Mouse (Mus musculus) lung, postnatal 25 days (tissue): Measurements from ENCODE around the gene Oas1e.
"Not testable (repeated sequence)": the region's sequence is repeated elsewhere in the genome, so short reads cannot be mapped to it uniquely, and the experiment has no call there.

Experiments used
- DNase-seq: peaks from one replicate; pipeline ENCODE4 v3.0.0; 2022; ENCODE audit warnings: low spot score

The Oas1e gene

DNA sequence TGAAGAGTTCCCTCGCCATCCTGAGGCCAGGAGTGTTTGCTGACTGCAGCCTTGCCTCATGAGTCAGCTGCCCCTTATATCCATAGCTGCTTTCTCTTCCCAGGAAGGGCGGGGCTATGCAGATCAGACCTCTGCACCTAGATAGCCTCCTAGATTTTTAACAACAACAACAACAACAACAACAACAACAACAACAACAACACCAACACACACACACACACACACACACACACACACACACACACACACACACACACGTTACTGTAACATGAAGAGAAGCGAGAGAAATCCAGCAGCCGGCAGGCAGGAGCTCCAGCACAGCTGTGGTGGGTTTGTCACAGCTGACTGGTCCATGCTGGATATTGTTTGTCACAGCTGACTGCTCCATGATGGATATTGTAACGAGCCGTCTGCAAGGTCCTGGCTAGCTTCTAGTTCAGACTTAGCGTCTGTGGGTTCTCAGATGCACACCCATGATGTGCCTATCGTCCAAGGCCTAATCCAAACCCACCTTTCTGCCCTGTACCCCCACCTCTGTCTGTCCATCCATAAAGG lies at the start of gene Oas1e:
Gene Oas1e (minus strand): TSS at position 51 of the 555 bp plus-strand sequence.
- not testable (repeated sequence) for DNase-seq

GRCm38 (mm10) chr5:120844713-120845112 lies 49.4 kb upstream of the Oas1e start:
- DNase-seq: peak; percentile 24

- DNase-seq: peak; percentile 21
These were observed 41.6 kb upstream of the Oas1e start for GRCm38 (mm10) chr5:120836731-120837585.

DNA sequence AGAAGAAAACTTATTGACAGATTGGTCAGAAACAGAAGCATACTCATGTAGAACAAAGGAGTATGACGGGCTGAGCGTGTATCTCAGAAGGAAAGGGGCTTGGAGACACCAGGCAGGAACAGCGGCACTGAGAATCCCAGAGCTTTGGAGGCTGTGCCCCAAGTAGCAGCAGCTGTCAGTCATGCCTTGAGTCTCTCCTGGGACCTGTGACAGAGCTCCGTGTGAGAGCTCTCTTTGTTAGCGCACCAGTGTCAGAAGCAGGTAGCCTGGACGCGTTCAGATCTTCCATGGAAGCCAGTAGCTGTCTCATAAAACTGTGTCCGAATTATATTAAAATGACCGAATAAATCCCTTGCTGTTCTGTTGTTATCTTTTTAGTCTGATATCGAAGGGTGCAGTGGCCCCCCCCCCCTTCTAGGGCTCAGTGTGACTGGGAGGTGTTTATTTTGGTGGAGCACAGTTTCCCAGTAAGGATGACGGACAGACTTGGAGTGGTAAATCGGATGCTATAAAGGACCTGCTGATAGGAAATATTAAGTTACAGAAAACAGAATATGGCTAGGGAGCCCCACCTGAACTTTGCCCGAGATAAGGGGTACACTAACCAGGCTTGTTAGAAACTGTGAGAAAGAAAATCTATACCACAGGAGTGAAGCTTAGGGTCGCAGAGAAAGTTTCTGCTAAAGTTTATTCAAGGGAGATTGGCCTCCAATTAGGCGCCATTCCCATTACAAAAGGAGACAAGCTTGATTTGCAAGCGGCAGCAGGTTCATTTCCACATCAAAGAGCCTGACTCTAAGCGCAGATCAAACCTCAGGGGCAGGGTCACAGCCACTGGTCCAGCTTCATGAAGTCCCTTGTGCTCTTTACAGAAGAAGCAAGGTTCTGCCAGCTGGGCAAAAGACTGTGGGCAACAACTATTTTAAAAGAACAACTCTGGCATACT lies 38.3 kb upstream of the Oas1e start:
- no peak for DNase-seq

GRCm38 (mm10) chr5:120831031-120831430 lies 35.7 kb upstream of the Oas1e start:
- DNase-seq: no peak

DNA sequence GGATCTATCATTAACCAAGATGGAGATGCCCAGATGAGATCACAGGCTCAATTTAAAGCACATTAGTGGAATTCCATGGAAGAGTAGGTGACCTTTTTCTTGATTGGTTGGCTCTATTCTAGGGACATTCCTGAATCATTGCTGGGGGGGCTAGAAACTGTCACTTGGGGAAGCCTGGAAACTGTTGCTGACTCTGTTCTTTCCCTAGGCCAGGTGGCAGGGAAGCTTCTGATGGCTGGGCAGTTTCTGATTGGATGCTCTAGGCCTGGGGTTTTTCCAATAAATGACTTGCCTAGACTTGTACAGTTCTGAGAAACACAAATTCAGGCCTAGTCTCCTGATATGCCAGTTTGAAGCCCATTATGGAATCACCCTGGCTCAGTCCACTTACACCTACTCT lies 23.7 kb upstream of the Oas1e start:
- DNase-seq: no peak

DNA sequence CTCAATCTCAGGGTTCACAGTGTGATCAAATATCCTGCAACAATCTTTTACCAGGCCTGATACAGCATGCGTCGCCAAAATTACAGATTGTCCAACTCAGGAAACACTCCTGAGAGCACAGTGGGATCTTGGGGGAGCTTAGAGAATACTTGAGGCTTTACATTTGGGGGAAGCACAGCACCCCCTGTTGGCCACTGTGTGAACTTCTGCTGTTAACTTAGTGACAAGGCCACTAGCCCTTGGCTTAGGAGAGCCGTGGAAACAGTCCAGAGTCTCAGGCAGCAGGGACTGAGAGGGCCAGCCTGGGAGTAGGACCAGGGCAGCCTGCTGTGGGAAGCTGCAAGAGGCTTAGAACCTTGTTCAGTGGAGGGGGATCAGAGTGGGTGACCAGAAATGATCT lies 20.6 kb upstream of the Oas1e start:
- DNase-seq: peak; percentile 17

- no peak for DNase-seq
These were observed 17.7 kb upstream of the Oas1e start for GRCm38 (mm10) chr5:120813023-120813422.

DNA sequence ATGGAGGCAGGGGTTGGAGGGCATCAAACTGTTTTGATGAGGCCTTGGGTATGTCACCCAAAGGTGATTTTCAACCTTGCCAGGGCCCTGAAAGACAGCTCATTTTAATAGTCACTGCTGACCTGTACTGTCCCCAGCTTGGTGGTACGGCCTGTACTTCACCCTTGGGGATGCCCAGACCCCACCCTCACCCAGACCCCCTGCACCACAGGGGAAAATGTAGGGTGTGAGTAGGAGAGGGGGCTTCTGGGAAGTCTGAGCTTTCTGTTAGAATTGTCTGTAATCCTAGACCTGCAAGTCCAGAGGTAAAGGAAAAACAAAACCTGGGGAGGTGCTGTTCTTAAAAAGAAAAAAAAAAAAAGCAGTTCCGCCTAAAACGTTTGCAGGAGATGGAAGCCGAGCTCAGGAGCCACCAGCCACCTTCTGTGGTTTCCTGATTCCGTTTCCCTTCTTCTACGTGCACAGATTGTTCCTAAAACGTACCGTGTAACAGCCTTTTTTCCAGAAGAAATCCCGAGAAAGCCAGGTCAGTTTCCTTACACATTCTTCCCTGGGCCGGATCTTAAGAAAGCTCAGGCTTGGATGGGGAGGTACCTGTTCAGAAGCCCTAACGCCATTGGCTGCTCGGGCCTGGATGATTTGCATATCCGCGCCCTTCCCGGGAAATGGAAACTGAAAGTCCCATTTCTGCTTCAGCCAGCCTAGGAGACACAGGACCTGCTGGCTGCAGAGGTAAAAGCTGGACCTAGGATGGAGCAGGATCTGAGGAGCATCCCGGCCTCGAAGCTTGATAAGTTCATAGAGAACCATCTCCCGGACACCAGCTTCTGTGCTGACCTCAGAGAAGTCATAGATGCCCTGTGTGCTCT lies 16.9 kb upstream of the Oas1e start, which contains the start of gene Oas1c:
Gene Oas1c (minus strand): TSS at position 564 of the 869 bp plus-strand sequence.
- peak; percentile 94 for DNase-seq

DNA sequence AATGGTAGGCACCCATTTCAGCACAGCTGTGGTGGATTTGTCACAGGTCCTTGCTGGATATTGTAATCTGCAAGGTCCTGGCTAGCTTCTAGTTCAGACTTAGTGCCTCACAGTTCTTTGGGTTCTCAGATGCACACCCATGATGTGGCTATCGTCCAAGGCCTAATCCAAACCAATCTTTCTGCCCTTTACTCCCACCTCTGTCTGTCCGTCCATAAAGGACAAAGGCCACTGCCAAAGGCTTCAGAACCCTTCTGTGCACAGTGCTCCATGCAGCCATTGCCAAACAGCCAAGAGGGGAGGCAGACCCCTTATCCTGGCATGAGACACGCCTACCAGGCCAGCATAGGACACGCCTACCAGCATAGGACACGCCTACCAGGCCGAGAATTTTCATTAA lies 13.8 kb upstream of the Oas1e start:
- no peak for DNase-seq

DNA sequence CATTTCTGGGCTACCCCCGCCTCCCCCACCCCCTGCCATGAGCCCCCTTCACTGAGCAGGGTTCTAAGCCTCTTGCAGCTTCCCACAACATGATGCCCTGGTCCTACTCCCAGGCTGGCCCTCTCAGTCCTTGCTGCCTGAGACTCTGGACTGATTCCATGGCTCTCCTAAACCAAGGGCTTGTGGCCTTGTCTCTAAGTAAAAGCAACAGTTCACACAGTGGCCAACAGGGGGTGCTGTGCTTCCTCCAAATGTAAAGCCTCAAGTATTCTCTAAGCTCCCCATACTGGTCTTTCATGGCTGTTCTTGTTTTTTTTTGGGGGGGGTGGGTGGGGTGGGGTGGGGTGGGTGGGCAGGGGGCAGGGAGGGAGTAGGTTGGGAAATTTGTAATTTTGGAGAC lies 11.1 kb upstream of the Oas1e start:
- DNase-seq: peak; percentile 43

- DNase-seq: no peak
These were observed 8.3 kb upstream of the Oas1e start for GRCm38 (mm10) chr5:120803596-120803995.

- not testable (repeated sequence) for DNase-seq
These were observed 3.6 kb upstream of the Oas1e start for GRCm38 (mm10) chr5:120798943-120799342.

- not testable (repeated sequence) for DNase-seq
These were observed 2.8 kb upstream of the Oas1e start for GRCm38 (mm10) chr5:120798147-120798546.

GRCm38 (mm10) chr5:120793043-120793442 lies 2.3 kb downstream of the Oas1e start:
- peak; percentile 11 for DNase-seq

- no peak for DNase-seq
These were observed 8.3 kb downstream of the Oas1e start for GRCm38 (mm10) chr5:120787042-120787441.

DNA sequence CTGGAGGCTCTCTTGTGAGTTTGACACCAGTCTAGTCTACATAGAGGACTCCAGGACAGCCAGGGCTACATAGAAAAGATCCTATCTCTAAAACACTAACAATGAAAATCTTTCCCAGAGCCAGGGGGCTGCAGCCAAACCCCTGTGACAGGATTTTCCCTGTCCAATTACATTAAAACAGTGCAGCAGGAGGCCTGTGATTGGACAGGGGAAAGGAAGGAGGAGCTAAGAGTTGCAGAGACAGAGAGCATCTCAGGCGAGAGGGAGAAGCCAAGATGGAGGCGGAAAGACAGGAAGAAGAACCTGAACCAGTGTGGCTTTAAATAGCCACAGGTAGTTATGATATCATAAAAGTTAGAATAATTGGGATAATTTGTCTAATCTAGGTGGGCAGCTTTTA lies 12.9 kb downstream of the Oas1e start:
- DNase-seq: no peak

DNA sequence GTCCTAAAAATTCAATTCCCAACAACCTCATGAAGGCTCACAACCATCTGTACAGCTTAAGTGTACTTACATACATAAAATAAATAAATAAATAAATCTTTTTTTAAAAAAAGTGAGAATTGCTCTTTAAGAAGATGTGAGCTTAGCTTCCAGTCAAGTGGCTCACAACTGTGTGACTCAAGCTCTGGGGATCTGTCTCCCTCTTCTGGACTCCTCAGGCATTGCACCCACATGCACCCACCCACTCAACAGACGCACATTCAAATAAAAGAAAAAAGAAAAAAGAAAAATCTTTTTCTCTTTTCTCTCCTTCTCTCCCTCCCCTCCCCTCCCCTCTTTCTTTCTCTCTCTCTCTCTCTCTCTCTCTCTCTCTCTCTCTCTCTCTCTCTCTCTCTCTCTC lies 13.7 kb downstream of the Oas1e start:
- DNase-seq: no peak

DNA sequence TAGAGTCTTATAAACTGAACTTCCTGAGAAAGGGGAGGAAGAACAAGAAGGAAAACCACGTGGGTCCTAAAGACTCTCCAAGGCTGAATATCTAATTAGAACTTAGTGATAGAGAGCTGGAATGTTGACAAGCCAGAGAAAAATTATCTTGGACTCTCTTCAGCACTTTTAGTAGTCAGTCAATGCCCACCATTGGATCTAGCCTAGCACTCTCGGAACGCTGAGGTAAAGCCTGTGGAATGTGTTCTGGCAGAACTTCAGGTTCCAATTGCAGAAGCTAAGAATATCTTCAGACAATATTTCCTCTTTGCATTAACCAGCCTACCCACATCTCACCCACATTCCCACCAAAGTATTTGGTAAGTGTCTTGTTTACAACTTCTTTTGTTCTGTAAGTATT lies 15.4 kb downstream of the Oas1e start:
- peak; percentile 29 for DNase-seq

GRCm38 (mm10) chr5:120778941-120779340 lies 16.4 kb downstream of the Oas1e start:
- DNase-seq: no peak

DNA sequence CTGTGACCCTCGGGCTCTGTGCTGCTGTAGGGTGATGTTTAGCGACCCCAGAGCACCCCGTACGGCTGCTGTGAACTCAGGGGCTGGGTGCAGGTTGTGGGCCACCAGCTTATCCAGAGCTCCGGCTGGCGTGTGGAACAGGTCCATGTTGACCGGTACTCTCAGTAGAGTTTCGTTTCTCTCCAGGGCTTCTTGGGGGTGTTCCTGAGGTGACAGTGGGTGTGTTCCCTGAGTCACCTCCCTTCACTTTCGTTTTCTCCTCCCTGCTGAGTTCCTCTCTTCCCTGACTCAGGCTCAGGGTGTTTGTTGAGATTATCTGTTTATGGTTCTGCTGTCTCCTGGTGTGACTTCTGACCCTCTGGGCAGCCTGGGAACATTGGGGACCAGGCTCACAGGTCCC lies 17.9 kb downstream of the Oas1e start, which contains the start of gene Oas3:
Gene Oas3 (minus strand): TSS at position 184 of the 400 bp plus-strand sequence.
- DNase-seq: no peak
